Comparison of ENCODE assay signal across 9 mouse cellular contexts in the genomic region with DNA sequence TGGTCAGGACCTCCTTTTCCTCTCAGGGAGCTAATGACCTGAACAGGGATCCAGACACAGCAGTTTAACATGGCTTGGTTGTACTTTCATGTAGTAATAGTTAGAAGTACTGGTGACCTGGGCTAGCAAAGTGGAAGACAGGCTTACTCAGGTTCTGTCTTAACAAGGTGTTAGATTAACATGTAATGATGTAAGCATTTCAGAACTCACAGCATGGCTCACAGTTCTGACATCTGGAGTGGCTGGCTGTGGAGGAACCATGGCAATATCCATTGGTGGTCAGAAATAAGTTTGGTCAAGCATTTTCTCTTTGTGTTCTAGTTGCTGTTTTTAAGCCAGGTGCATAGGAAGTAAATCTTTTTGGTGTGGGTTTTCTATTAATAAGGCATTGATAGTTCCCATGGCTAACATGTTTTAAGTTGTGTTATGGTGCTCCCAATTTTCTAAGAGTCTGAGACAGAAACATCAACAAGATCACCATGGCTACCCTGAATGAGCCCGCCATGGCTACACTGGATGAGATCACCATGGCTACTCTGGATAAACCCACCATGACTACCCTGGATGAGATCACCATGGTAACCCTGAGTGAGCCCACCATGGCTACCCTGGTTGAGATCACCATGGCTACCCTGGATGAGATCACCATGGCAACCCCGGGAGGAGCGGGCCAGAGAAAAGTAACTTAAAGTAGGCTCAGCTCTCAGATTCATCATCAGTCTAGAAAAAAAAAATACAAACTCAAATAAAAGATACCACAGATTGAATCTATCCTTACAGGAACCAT. TPM values are rescaled to one million over a fixed set of nuclear protein-coding genes. Genes with fewer than 3 reads are reported as not detected.
A peak's percentile ranks its signal among the peaks of the same experiment; 100 is the strongest.
DNase-seq lines count a peak whose midpoint lies in the region; ATAC-seq and TF ChIP-seq lines count a peak whose summit lies in the region.
"Had no signal": no experiment of that assay in that cellular context is flagged by ENCODE, and none has a peak within 500 bp of the region (broad histone marks: within the 10 kb centered on the region; RNA-seq: fewer than 3 reads in every experiment).

No protein-coding gene starts in this region.

- H3K4me2 ChIP-seq in embryonic facial prominence, embryonic 11.5 days (ENCODE audit: low read depth, low read length): no peak overlapping the region
- no peak overlapping the region for H3K4me2 ChIP-seq in hindbrain, embryonic 15.5 days
- no peak overlapping the region; the same call in 1 of the 2 replicates for H3K4me2 ChIP-seq in neural tube, embryonic 12.5 days (replicated peaks)

- DNase-seq in left cerebral cortex, postnatal 25 days (ENCODE audit: low spot score in 2 of 2): peak; percentile 31 to 54
- no peak for DNase-seq in left cerebral cortex, adult 2 months (ENCODE audit: extremely low spot score in 1 of 2, low spot score in 2 of 2)
- no peak for DNase-seq in embryonic facial prominence, embryonic 11.5 days (ENCODE audit: low spot score)
- DNase-seq in lung, postnatal 4 days: no peak
- no peak for DNase-seq in cerebellum, postnatal 36 days
- DNase-seq in cerebellum, postnatal 25 days: no peak
- DNase-seq: kidney, adult 2 months had no signal

- no peaks in the 10 kb centered on the region for H3K36me3 ChIP-seq in embryonic facial prominence, embryonic 11.5 days (replicated peaks; ENCODE audit: control insufficient read depth, insufficient read depth, low read depth, low read length)
- H3K36me3 ChIP-seq in hindbrain, embryonic 15.5 days: no peaks in the 10 kb centered on the region
- H3K36me3 ChIP-seq in neural tube, embryonic 12.5 days: no peaks in the 10 kb centered on the region

- H3K9ac ChIP-seq in embryonic facial prominence, embryonic 11.5 days (replicated peaks; ENCODE audit: low read length): no peak overlapping the region
- no peak overlapping the region for H3K9ac ChIP-seq in hindbrain, embryonic 15.5 days
- H3K9ac ChIP-seq in neural tube, embryonic 12.5 days: no peak overlapping the region

- 0 out of 2 replicates have a peak, but pooled peaks have one; percentile 56 for ATAC-seq in embryonic facial prominence, embryonic 11.5 days (replicated peaks; ENCODE audit: insufficient number of reproducible peaks, low FRiP score, low TSS enrichment, low read depth)
- peak; percentile 91 for ATAC-seq in hindbrain, embryonic 15.5 days (ENCODE audit: low FRiP score, low read depth)
- ATAC-seq in neural tube, embryonic 12.5 days (ENCODE audit: low FRiP score, low read depth): peak; percentile 96

- H3K4me1 ChIP-seq in embryonic facial prominence, embryonic 11.5 days (ENCODE audit: control insufficient read depth, insufficient read depth, low read length): no peaks in the 10 kb centered on the region
- H3K4me1 ChIP-seq in hindbrain, embryonic 15.5 days (replicated peaks): 0 out of 2 replicates have a peak, but pooled peaks cover 5% of the 10 kb centered on the region
- H3K4me1 ChIP-seq in neural tube, embryonic 12.5 days: peaks cover 3% of the 10 kb centered on the region; the same call in 1 of the 2 replicates

- no peak overlapping the region for H3K4me3 ChIP-seq in left cerebral cortex, adult 2 months
- no peak overlapping the region for H3K4me3 ChIP-seq in embryonic facial prominence, embryonic 11.5 days (ENCODE audit: low read depth, low read length)
- no peak overlapping the region for H3K4me3 ChIP-seq in hindbrain, embryonic 15.5 days
- no peak overlapping the region for H3K4me3 ChIP-seq in neural tube, embryonic 12.5 days

- 76% methylated on average over 3 of the region's 3 CpGs for WGBS in embryonic facial prominence, embryonic 11.5 days
- 15% methylated on average over 3 of the region's 3 CpGs for WGBS in hindbrain, embryonic 15.5 days
- WGBS in neural tube, embryonic 12.5 days: 27% methylated on average over 3 of the region's 3 CpGs

- no peaks in the 10 kb centered on the region for H3K27me3 ChIP-seq in embryonic facial prominence, embryonic 11.5 days (ENCODE audit: control insufficient read depth, insufficient read depth, low read length)
- H3K27me3 ChIP-seq in hindbrain, embryonic 15.5 days: no peaks in the 10 kb centered on the region
- H3K27me3 ChIP-seq in neural tube, embryonic 12.5 days (replicated peaks): no peaks in the 10 kb centered on the region

- H3K27ac ChIP-seq in left cerebral cortex, adult 2 months: no peak overlapping the region
- H3K27ac ChIP-seq in embryonic facial prominence, embryonic 11.5 days (replicated peaks; ENCODE audit: low read depth, low read length): no peak overlapping the region
- H3K27ac ChIP-seq in hindbrain, embryonic 15.5 days (replicated peaks): no peak overlapping the region
- no peak overlapping the region for H3K27ac ChIP-seq in neural tube, embryonic 12.5 days

- intact Hi-C loops in left cerebral cortex, postnatal 25 days (cut with DNase I): no loop called here
- intact Hi-C loops in left cerebral cortex, adult 2 months (cut with DNase I): no loop called here

- no peak for TF ChIP-seq CTCF in left cerebral cortex, adult 2 months (IDR thresholded peaks at IDR 0.05)

- no peaks in the 10 kb centered on the region for H3K9me3 ChIP-seq in embryonic facial prominence, embryonic 11.5 days (replicated peaks; ENCODE audit: control insufficient read depth, low read length)
- no peaks in the 10 kb centered on the region for H3K9me3 ChIP-seq in hindbrain, embryonic 15.5 days
- no peaks in the 10 kb centered on the region for H3K9me3 ChIP-seq in neural tube, embryonic 12.5 days

RNA-seq across cellular contexts. Expression of a gene that starts 52.6 kb away (rescaled TPM):
- total RNA-seq in left cerebral cortex, postnatal 25 days (2021): 10 to 100 TPM; 16.0 to 16.2 TPM
- total RNA-seq in left cerebral cortex, adult 2 months (2021): 10 to 100 TPM; 13.7 to 15.4 TPM
- polyA plus RNA-seq in embryonic facial prominence, embryonic 11.5 days (2014; fragmentation: Nextera tagmentation; extraction: Ambion mirVana): 52.3 and 54.6 TPM in 2 replicates
- 28.1 and 28.7 TPM in 2 replicates for polyA plus RNA-seq in hindbrain, embryonic 15.5 days (2015; fragmentation: Nextera tagmentation; extraction: Ambion mirVana)
- 35.4 and 37.6 TPM in 2 replicates for polyA plus RNA-seq in neural tube, embryonic 12.5 days (2016; fragmentation: Nextera tagmentation; extraction: Ambion mirVana)

RNA-seq across cellular contexts. Expression of a gene that starts 52.7 kb away (rescaled TPM):
- 1 to 10 TPM; 8.1 to 9.6 TPM for total RNA-seq in left cerebral cortex, postnatal 25 days (2021)
- 10 to 100 TPM in 1 of 2 experiments, 1 to 10 TPM in 1; 7.3 to 10.5 TPM for total RNA-seq in left cerebral cortex, adult 2 months (2021)
- 41.2 and 44.9 TPM in 2 replicates for polyA plus RNA-seq in embryonic facial prominence, embryonic 11.5 days (2014; fragmentation: Nextera tagmentation; extraction: Ambion mirVana)
- polyA plus RNA-seq in hindbrain, embryonic 15.5 days (2015; fragmentation: Nextera tagmentation; extraction: Ambion mirVana): 16.2 and 16.4 TPM in 2 replicates
- polyA plus RNA-seq in neural tube, embryonic 12.5 days (2016; fragmentation: Nextera tagmentation; extraction: Ambion mirVana): 28.6 and 29.5 TPM in 2 replicates

Comparison
In these comparisons a context has a peak if more than half of its experiments do, and no peak if none do; other contexts are left out.
1. DNase-seq: peak in left cerebral cortex, postnatal 25 days (2 of 2); none in left cerebral cortex, adult 2 months (0 of 2), embryonic facial prominence, embryonic 11.5 days (single experiment), lung, postnatal 4 days (0 of 2), cerebellum, postnatal 36 days (0 of 2) and cerebellum, postnatal 25 days (0 of 2).
2. Peak in every context shown above with its lines, with median percentiles within 50 percentile points of each other: ATAC-seq.